Mouse (Mus musculus): ENCODE measurements at regions not wholly inside any gene's neighbourhood (a gene's known extent, or its start where the extent isn't known, plus 50 kb on each side); places are given as distances from the start of the nearest gene placed in this dataset.

- peaks cover 17% of the 10 kb centered on the region for H3K9me3 ChIP-seq (replicated peaks; ENCODE audit: low read length)
- DNase-seq (ENCODE audit: extremely low read depth), result no peak
- no peaks in the 10 kb centered on the region for H3K4me1 ChIP-seq (ENCODE audit: control insufficient read depth in 1 of 2, insufficient read depth in 2 of 2)
- H3K79me2 ChIP-seq (replicated peaks; ENCODE audit: control insufficient read depth, extremely low read depth, insufficient read depth, poor library complexity, severe bottlenecking), result no peaks in the 10 kb centered on the region
- no peak overlapping the region for H3K27ac ChIP-seq (ENCODE audit: insufficient read depth, low read depth)
- TF ChIP-seq POLR2AphosphoS2 (IDR thresholded peaks at IDR 0.05; ENCODE audit: low read depth, low read length), result no peak
- TF ChIP-seq POLR2A (IDR thresholded peaks at IDR 0.05; ENCODE audit: low read depth, low read length), result no peak
- no peak for TF ChIP-seq JUN (IDR thresholded peaks at IDR 0.05; ENCODE audit: insufficient read depth, low read depth, low read length)
- no peak for TF ChIP-seq JUND (conservative IDR thresholded peaks at IDR 0.05; ENCODE audit: low read depth, low read length)
- H3K4me2 ChIP-seq (ENCODE audit: insufficient read depth, low read depth, poor library complexity, severe bottlenecking), result no peak overlapping the region
- no peak overlapping the region for H3K9ac ChIP-seq (ENCODE audit: insufficient read depth, low read depth)
- dilution Hi-C loops (cut with MboI; ENCODE audit: extremely low pct_ligation_motif_present, extremely low pct_unique_long_range_greater_than_20kb, low sequenced_read_pairs) (no loop called here), in situ Hi-C loops (cut with MboI; ENCODE audit: low pct_ligation_motif_present, low pct_unique_long_range_greater_than_20kb, low sequenced_read_pairs) (no loop called here)
- no peaks in the 10 kb centered on the region for H3K36me3 ChIP-seq (replicated peaks in 1 of 2; ENCODE audit: control insufficient read depth in 1 of 2, insufficient read depth in 1 of 2, low read length in 1 of 2)
- H3K4me3 ChIP-seq (replicated peaks in 1 of 3; ENCODE audit: low read depth in 2 of 3, low read length in 2 of 3, poor library complexity in 1 of 3), result no peak overlapping the region
- H3K27me3 ChIP-seq (replicated peaks), result no peaks in the 10 kb centered on the region
Measured at GRCm38 (mm10) chr8:42322862-42323261, 818.4 kb downstream of the Triml1 start.

GRCm38 (mm10) chr8:42311060-42311459 is 830.2 kb downstream of the Triml1 start:
- Histone ChIP-seq H3K79me2 (replicated peaks; ENCODE audit: control insufficient read depth, extremely low read depth, insufficient read depth, poor library complexity, severe bottlenecking) (no peaks in the 10 kb centered on the region), H3K4me3 (replicated peaks in 1 of 3; ENCODE audit: low read depth in 2 of 3, low read length in 2 of 3, poor library complexity in 1 of 3) (no peak overlapping the region), H3K4me2 (ENCODE audit: insufficient read depth, low read depth, poor library complexity, severe bottlenecking) (no peak overlapping the region), H3K27ac (ENCODE audit: insufficient read depth, low read depth) (no peak overlapping the region), H3K36me3 (replicated peaks in 1 of 2; ENCODE audit: control insufficient read depth in 1 of 2, insufficient read depth in 1 of 2, low read length in 1 of 2) (no peaks in the 10 kb centered on the region), H3K9ac (ENCODE audit: insufficient read depth, low read depth) (no peak overlapping the region), H3K4me1 (ENCODE audit: control insufficient read depth in 1 of 2, insufficient read depth in 2 of 2) (no peaks in the 10 kb centered on the region), H3K9me3 (replicated peaks; ENCODE audit: low read length) (peaks cover 7% of the 10 kb centered on the region), H3K27me3 (replicated peaks) (no peaks in the 10 kb centered on the region)
- in situ Hi-C loops (cut with MboI; ENCODE audit: low pct_ligation_motif_present, low pct_unique_long_range_greater_than_20kb, low sequenced_read_pairs), result no loop called here
- no peak for DNase-seq (ENCODE audit: extremely low read depth)
- TF ChIP-seq UBTF (IDR thresholded peaks at IDR 0.05; ENCODE audit: low read depth, low read length) (no peak), GABPA (IDR thresholded peaks at IDR 0.05; ENCODE audit: insufficient replicate concordance, low read depth, low read length) (no peak), ZMIZ1 (IDR thresholded peaks at IDR 0.05; ENCODE audit: low read depth, low read length) (no peak), NRF1 (IDR thresholded peaks at IDR 0.05; ENCODE audit: low read depth, low read length) (no peak)
- dilution Hi-C loops (cut with MboI; ENCODE audit: extremely low pct_ligation_motif_present, extremely low pct_unique_long_range_greater_than_20kb, low sequenced_read_pairs), result no loop called here

GRCm38 (mm10) chr8:42291392-42291791 is 849.9 kb downstream of the Triml1 start:
- Histone ChIP-seq H3K9ac (ENCODE audit: insufficient read depth, low read depth) (no peak overlapping the region), H3K4me2 (ENCODE audit: insufficient read depth, low read depth, poor library complexity, severe bottlenecking) (no peak overlapping the region), H3K79me2 (replicated peaks; ENCODE audit: control insufficient read depth, extremely low read depth, insufficient read depth, poor library complexity, severe bottlenecking) (no peaks in the 10 kb centered on the region), H3K27me3 (replicated peaks) (no peaks in the 10 kb centered on the region), H3K36me3 (replicated peaks in 1 of 2; ENCODE audit: control insufficient read depth in 1 of 2, insufficient read depth in 1 of 2, low read length in 1 of 2) (no peaks in the 10 kb centered on the region), H3K9me3 (replicated peaks; ENCODE audit: low read length) (peaks cover 16% of the 10 kb centered on the region), H3K4me1 (ENCODE audit: control insufficient read depth in 1 of 2, insufficient read depth in 2 of 2) (no peaks in the 10 kb centered on the region), H3K4me3 (replicated peaks in 1 of 3; ENCODE audit: low read depth in 2 of 3, low read length in 2 of 3, poor library complexity in 1 of 3) (no peak overlapping the region), H3K27ac (ENCODE audit: insufficient read depth, low read depth) (no peak overlapping the region)
- dilution Hi-C loops (cut with MboI; ENCODE audit: extremely low pct_ligation_motif_present, extremely low pct_unique_long_range_greater_than_20kb, low sequenced_read_pairs), result no loop called here
- DNase-seq (ENCODE audit: extremely low read depth), result no peak
- in situ Hi-C loops (cut with MboI; ENCODE audit: low pct_ligation_motif_present, low pct_unique_long_range_greater_than_20kb, low sequenced_read_pairs), result no loop called here
- no peak for TF ChIP-seq USF1 (IDR thresholded peaks at IDR 0.05; ENCODE audit: low read depth, low read length)
- TF ChIP-seq E2F4 (IDR thresholded peaks at IDR 0.05; ENCODE audit: insufficient replicate concordance, low read depth, low read length), result no peak
- no peak for TF ChIP-seq UBTF (IDR thresholded peaks at IDR 0.05; ENCODE audit: low read depth, low read length)
- TF ChIP-seq CHD1 (IDR thresholded peaks at IDR 0.05; ENCODE audit: low read depth, low read length), result no peak

Data from CH12.LX (cell line).